Mouse (Mus musculus): Measurements from ENCODE around the gene Pik3ca.

The Pik3ca gene

DNA sequence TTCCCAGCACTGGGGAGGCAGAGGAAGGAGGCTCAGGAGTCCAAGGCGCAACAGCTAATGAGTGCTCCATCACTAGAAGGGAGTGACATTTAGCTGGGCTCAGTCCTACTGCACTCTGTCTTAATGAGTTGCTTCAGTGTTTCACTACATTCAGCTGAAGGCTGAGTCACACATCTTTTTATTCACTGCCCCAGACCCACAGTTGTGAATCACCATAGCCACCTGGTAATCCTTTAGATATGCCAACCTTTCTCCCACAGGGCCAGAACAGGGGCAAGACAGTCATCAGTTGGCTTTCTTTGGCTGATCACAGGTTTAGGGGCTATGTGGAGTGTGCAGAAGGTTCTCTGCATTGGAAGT, 99.2 kb downstream of the Pik3ca start:
- DNase-seq (ENCODE audit: low spot score in 2 of 2) = no peak

DNA sequence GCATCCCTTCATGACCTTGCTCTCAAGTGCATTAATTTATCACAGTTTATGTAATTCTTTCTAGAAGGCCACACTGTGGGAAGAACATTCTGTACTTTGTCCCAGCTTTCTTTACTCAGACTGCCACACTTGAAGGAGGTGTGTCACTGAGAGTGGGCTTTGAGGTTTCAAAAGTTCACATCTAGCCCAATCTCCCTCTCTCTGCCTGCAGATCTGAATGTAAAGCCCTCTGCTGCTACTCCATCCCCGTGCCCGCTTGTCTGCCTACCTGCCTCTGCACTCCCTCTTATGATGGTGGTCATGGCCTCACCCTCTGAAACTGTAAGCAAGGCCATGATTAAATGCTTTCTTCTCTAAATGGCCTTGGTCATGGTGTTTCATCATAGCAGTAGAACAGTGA, 102.9 kb downstream of the Pik3ca start:
- no peak for DNase-seq (ENCODE audit: low spot score in 2 of 2)

DNA sequence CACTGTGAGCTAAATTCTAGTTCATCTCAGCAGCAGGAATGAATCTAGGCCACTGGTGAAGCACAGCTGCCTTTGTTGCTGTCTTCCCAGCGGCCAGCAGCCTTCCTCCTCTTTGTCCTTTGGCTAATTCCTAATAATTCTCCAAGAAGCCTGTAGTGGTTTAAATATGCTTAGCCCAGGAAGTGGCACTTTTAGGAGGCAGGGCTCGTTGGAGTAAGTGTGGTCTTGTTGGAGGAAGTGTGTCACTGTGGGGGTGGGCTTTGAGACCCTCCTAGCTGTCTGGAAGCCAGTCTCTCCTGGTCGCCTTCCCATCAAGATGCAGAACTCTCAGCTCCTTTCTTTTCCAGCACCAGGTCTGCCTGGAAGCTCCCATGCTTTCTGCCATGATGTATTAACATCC, 108.4 kb downstream of the Pik3ca start:
- DNase-seq (ENCODE audit: low spot score in 2 of 2) = no peak

DNA sequence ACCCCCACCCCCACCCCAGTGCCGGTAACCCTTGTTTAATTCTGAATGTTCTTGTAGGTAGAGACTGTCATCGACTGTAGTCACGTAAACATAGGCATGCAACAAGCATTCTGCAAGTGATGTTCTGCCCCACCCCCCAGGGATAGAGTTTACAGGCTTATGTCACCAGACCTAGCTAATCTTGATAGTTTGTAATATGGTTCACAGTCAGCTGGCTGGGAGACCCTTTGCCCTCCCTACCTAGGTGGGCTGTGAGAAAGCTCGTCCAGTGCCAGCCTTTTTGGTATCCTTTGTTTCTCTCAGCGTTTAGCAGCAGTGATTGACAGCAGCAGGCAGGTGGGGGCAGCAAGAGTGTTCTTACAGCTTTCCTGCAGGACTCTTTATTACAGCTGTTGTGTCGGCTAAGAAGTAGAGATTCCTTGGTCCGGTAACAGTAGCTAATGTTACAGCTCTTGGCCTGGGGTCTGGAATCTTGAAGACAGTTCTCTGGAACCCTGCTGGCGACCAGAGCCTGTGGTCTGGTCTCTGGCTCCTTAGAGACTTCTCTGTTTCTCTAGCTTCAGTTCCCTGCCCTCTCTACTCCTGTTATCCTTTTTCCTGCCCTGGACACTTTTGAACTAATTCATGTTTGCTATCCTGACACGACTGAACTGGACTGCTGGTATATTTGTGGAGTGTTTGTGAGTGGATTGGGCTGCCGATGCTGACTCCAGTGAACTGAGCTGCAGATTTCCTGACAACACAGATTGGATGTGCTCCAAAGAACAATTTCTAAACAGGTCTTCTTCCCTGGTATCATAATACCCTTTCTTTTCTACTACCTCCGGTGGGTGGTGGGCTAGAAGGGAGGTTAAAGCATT, 109.1 kb downstream of the Pik3ca start:
- no peak for DNase-seq (ENCODE audit: low spot score in 2 of 2)

DNA sequence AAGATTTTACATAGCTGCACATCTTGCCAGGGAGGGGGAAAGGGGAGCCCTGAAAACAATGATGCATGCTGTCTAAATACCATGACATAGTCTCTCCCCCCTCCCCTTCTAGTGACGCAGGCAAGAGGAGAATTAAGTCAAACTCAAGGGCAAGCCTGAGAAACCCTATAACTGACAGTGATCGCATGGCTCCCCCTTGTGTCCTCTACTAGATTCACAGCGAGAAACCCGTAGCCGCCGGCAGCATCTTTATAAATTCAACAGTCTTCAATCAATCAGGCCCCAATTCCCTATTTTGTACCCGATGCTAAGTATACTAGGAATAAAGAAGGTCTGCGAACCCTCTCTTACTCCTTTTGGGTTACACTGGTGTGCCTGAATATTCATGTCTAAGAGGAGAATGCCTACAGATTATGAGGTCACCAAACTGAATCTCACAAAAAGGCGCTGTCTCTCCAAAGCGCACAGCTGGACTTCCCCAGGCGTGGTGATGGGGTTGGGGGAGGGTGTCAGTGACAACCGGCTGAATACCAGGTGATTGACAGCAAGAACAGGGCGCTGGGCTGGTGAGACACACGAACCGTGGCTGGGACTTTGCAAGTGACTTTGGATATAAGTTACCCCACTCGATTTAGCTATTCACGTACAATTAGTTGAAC, 111.3 kb downstream of the Pik3ca start:
- peak; percentile 45 to 50 for DNase-seq (ENCODE audit: low spot score in 2 of 2)

DNA sequence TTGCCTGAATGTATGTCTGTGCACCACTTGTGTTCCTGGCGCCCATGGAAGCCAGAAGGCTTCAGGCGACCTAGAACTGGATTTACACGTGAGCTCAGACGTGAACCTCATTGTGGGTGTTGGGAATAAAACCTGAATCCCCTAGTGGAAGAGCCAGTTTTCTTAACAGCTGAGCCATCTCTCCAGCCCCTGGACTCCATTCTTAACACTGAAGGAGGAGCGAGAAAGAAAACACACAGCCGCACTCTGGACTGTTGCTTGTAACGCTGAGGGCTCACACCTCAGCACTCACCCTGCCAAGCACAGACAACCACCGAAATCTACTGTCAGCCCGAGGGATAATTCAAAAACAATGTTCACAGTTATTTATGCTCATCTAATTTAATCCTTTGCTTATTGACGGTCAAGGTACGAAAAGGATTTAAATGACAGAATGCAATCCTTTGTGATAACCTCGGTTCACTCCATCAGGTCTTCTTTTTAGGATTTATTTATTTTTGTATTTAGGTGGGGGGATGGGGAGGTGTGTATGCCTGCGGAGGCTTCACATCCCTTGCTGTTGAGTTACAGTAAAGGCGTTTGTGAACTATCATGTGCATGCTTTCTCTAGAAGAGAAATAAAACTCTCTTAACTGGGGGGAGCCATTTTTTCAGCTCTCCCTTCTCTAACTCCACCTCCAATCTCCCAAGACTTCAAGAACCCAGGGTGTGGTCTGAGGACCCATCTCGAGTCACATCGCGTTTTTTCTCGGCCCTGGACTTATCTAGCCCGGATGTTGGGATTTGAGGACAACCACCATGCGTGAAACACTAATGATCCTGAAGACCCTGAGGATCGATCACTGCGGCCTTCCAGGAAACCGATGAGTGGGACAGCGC, 112.3 kb downstream of the Pik3ca start, which contains the start of gene Zfp639:
Gene Zfp639 (plus strand): TSS at position 764 of the 879 bp plus-strand sequence.
- no peak for DNase-seq (ENCODE audit: low spot score in 2 of 2)

DNA sequence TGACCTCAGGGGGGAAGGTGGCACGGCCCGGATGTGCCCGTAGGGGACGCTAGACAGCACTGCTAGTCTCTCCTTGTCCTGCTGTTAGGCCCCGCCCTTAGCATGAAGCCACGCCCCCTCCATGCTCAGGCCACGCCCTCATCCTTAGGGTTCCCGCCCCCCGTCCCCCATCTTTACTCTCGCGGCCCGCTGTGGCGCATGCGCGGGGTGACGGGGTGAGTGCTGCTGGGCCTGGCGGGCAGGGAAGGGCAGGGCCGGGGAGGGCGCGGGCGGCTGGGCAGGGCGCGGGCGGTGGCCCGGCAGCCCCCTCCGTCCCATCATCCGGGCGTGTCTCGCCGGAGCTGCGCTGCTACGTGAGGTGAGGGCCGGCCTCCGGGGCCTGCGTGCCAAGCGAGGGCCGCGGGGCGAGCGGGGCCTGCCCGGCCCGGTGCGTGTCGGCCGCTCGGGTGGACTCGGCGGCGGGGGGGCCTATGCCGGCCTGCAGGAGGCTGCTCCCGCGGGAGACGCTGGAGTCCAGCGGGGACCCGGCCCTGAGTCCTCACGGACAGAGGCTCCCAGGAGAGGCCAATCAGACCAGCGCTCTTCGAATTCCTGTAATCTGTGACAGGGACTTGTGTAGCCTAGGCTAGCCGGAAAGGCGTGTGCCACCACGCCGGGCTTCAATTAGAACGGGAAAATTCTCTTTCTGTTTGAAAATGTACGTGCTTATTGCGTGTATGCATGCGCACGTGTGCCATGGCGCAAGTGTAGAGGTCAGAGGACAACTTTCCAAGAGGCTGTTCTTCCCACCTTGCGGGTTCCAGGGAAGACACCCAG, 113.1 kb downstream of the Pik3ca start:
- peak; percentile 94 to 96 for DNase-seq (ENCODE audit: low spot score in 2 of 2)

DNA sequence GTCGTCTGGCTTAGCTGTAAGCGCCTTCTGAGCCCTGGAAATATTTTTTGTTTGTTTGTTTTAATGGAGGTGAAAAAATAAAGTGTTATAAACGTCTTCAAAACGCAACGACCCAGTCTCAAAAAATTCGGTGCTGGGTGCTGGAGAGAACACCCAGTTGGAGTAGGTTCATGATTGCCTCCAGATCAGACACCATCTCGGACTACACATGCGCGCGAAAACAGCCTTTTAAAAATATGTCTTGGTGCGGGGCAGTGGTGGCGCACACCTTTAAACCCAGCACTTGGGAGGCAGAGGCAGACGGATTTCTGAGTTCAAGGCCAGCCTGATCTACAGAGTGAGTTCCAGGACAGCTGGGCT, 113.7 kb downstream of the Pik3ca start:
- DNase-seq (ENCODE audit: low spot score in 2 of 2) = no peak

DNA sequence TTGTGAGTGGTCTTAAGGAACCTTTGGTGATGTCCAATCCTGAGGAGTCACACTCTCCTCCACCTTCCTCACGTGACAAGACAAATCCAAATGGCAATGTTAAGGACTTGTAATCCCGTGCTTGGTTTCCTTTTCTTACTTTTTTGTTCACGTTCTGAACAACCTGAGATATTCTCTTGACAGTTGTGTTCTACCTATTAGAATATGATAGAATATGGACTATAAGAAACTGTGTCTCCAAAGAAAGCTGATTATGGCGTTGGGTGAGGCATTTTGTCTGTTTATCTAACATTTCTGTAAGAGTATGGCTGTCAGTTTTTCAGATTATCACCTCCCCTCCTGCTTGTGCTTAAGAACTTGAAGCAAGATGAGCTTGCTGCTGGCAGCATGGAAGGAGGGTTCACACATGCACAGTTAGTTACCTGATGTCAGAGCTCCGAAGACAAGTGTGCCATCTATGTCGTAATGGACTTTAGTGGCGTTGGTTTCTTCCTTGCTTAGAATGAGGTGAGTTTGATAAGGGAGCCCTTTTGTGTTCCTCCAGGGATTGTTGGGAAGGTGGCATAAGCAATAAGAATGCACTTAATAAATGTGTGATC, 115.3 kb downstream of the Pik3ca start:
- DNase-seq (ENCODE audit: low spot score in 2 of 2) = no peak

DNA sequence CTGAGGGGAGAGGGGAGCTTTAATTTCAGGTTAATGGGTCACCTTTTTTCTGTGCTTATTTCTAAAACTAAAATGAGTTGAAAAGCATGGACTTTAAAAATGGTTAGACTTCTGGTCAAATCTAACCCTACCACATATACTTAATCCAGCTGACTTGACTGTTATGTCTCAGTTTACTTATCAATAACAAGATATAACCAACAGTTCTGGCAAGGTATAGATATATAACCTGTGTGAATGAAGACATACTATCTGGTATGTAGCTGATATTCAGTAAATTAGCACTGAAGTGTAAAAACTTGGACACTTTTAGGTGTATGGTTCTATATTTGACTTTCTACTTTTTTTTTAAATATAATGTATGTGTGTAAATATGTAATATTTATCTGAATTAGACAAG, 116.1 kb downstream of the Pik3ca start:
- DNase-seq (ENCODE audit: low spot score in 2 of 2) = no peak

All from urinary bladder, postnatal 36 days (tissue).